8 mouse cellular contexts compared by ENCODE assay signal in the genomic region with DNA sequence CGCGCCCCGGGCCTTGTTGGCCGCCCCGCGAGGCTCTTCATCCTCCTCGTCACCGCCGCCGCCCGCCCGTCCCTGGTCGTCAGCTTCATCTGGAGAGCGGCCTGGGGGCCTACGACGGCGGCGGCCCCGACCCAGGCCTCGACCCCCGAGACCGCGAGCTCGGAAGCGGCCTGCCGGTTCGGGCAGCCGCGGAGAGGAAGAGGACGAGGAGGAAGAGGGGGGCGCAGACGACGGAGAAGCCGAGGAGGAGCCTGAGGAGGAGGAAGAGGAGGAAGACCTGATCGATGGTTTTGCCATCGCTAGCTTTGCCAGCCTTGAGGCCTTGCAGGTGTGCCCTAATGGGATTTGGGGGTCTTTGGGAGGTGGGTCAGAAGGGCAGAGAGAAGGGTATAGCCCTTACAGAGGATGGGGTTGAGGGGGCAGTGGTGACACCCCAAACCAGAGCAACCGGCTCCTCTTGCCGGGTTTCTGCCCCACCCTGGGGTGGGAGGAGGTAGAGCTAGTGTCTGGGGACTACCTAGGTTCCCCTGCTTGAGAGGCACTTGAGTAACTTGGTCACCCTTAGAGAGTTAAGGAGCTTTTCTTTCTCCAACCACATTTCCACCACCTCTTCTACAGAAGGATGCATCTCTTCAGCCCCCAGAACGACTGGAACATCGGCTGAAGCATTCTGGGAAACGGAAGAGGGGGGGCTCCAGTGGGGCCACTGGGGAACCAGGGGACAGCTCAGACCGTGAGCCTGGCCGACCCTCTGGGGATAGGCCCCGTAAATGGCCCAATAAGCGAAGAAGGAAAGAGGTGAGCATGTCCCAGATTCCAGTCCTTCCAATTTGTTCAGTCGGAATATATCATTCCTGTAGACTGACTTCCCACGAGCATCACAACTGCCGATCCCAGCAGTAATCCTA. TPM values are rescaled to one million over a fixed set of nuclear protein-coding genes. Genes with fewer than 3 reads are reported as not detected.
DNase-seq lines count a peak whose midpoint lies in the region; ATAC-seq and TF ChIP-seq lines count a peak whose summit lies in the region.

No protein-coding gene starts in this region.

- peak overlapping the region; percentile 92 for H3K4me2 ChIP-seq in heart, embryonic 11.5 days
- H3K4me2 ChIP-seq in midbrain, embryonic 14.5 days (ENCODE audit: low read length) = peak overlapping the region; percentile 98

- 4% methylated on average over 48 of the region's 48 CpGs for WGBS in heart, embryonic 11.5 days (ENCODE audit: insufficient replicate concordance)
- WGBS in midbrain, embryonic 14.5 days = 5% methylated on average over 48 of the region's 48 CpGs

- peaks cover 22% of the 10 kb centered on the region for H3K4me1 ChIP-seq in bone marrow macrophage, adult 2 months (ENCODE audit: control insufficient read depth, insufficient read depth, low read length)
- peaks cover 17% of the 10 kb centered on the region for H3K4me1 ChIP-seq in heart, embryonic 11.5 days (ENCODE audit: control insufficient read depth, insufficient read depth, low read length)
- peaks cover 25% of the 10 kb centered on the region for H3K4me1 ChIP-seq in midbrain, embryonic 14.5 days (ENCODE audit: control insufficient read depth, insufficient read depth, low read length)

- H3K27me3 ChIP-seq in heart, embryonic 11.5 days (ENCODE audit: control insufficient read depth, insufficient read depth, low read length) = no peaks in the 10 kb centered on the region
- H3K27me3 ChIP-seq in midbrain, embryonic 14.5 days (ENCODE audit: control insufficient read depth, insufficient read depth, low read length) = no peaks in the 10 kb centered on the region

- peak overlapping the region; percentile 89 for H3K9ac ChIP-seq in heart, embryonic 11.5 days (ENCODE audit: low read depth, low read length)
- peak overlapping the region; percentile 94 for H3K9ac ChIP-seq in midbrain, embryonic 14.5 days (replicated peaks; ENCODE audit: low read length)

- TF ChIP-seq POLR2A in bone marrow macrophage, adult 2 months (IDR thresholded peaks at IDR 0.05; ENCODE audit: borderline replicate concordance, low read depth, low read length) = no peak

- H3K9me3 ChIP-seq in heart, embryonic 11.5 days (replicated peaks; ENCODE audit: control insufficient read depth, low read length) = no peaks in the 10 kb centered on the region
- no peaks in the 10 kb centered on the region for H3K9me3 ChIP-seq in midbrain, embryonic 14.5 days (ENCODE audit: control insufficient read depth, low read length)

- peaks cover 33% of the 10 kb centered on the region for H3K36me3 ChIP-seq in heart, embryonic 11.5 days (ENCODE audit: control insufficient read depth, insufficient read depth, low read length)
- peaks cover 66% of the 10 kb centered on the region for H3K36me3 ChIP-seq in midbrain, embryonic 14.5 days (ENCODE audit: control insufficient read depth, insufficient read depth, low read length)

- peak; percentile 29 for DNase-seq in kidney, adult 9 months
- no peak for DNase-seq in kidney, adult 8-10 months
- peak; percentile 32 to 48 for DNase-seq in kidney, postnatal 4 days
- DNase-seq in midbrain, embryonic 14.5 days = peak; percentile 15
- peak; percentile 58 for DNase-seq in thymus, postnatal 25 days
- no peak for DNase-seq in frontal cortex, adult 2 months (ENCODE audit: extremely low spot score in 1 of 2, low spot score in 1 of 2)

- H3K27ac ChIP-seq in bone marrow macrophage, adult 2 months (ENCODE audit: insufficient read depth, low read depth, low read length) = peak overlapping the region; percentile 95
- H3K27ac ChIP-seq in heart, embryonic 11.5 days (ENCODE audit: low read depth, low read length) = peak overlapping the region; percentile 96
- peak overlapping the region; percentile 89 for H3K27ac ChIP-seq in midbrain, embryonic 14.5 days (replicated peaks; ENCODE audit: low read depth, low read length)

- ATAC-seq in heart, embryonic 11.5 days (replicated peaks; ENCODE audit: insufficient number of reproducible peaks, low FRiP score, low TSS enrichment) = no peak
- no peak for ATAC-seq in midbrain, embryonic 14.5 days (ENCODE audit: low FRiP score, low TSS enrichment)

- H3K4me3 ChIP-seq in bone marrow macrophage, adult 2 months (ENCODE audit: insufficient read depth, low read length) = peak overlapping the region; percentile 69
- H3K4me3 ChIP-seq in heart, embryonic 11.5 days (ENCODE audit: low read depth, low read length) = peak overlapping the region; percentile 86
- peak overlapping the region; percentile 94 for H3K4me3 ChIP-seq in midbrain, embryonic 14.5 days (replicated peaks; ENCODE audit: low read depth, low read length)

- TF ChIP-seq CTCF in bone marrow macrophage, adult 2 months (IDR thresholded peaks at IDR 0.05; ENCODE audit: low read depth, low read length) = no peak

RNA-seq across cellular contexts. Expression of a gene that starts 0.6 kb away (rescaled TPM):
- polyA plus RNA-seq in bone marrow macrophage, adult 2 months (2012; ENCODE audit: insufficient read depth, insufficient read length, missing spikeins) = 134 and 147 TPM in 2 replicates
- 9.9 and 11.1 TPM in 2 replicates for polyA plus RNA-seq in heart, embryonic 11.5 days (2014; fragmentation: Nextera tagmentation; extraction: Ambion mirVana)
- polyA plus RNA-seq in midbrain, embryonic 14.5 days (2014; fragmentation: Nextera tagmentation; extraction: Ambion mirVana) = 14.9 and 17.8 TPM in 2 replicates
- polyA plus RNA-seq in frontal cortex, adult 2 months (2012; rRNA removed) = 31.6 and 33.4 TPM in 2 replicates

RNA-seq across cellular contexts. Expression of a gene that starts 20.2 kb away (rescaled TPM):
- 67.4 and 69.0 TPM in 2 replicates for polyA plus RNA-seq in bone marrow macrophage, adult 2 months (2012; ENCODE audit: insufficient read depth, insufficient read length, missing spikeins)
- 39.7 and 41.1 TPM in 2 replicates for polyA plus RNA-seq in heart, embryonic 11.5 days (2014; fragmentation: Nextera tagmentation; extraction: Ambion mirVana)
- 41.8 and 44.3 TPM in 2 replicates for polyA plus RNA-seq in midbrain, embryonic 14.5 days (2014; fragmentation: Nextera tagmentation; extraction: Ambion mirVana)
- polyA plus RNA-seq in frontal cortex, adult 2 months (2012; rRNA removed) = 42.8 and 46.1 TPM in 2 replicates

RNA-seq across cellular contexts. Expression of a gene that starts 30.6 kb away (rescaled TPM):
- polyA plus RNA-seq in bone marrow macrophage, adult 2 months (2012; ENCODE audit: insufficient read depth, insufficient read length, missing spikeins) = 1.4 and 1.7 TPM in 2 replicates
- 5.3 and 5.8 TPM in 2 replicates for polyA plus RNA-seq in heart, embryonic 11.5 days (2014; fragmentation: Nextera tagmentation; extraction: Ambion mirVana)
- polyA plus RNA-seq in midbrain, embryonic 14.5 days (2014; fragmentation: Nextera tagmentation; extraction: Ambion mirVana) = 16.1 and 16.6 TPM in 2 replicates
- polyA plus RNA-seq in frontal cortex, adult 2 months (2012; rRNA removed) = 5.2 and 8.1 TPM in 2 replicates

RNA-seq across cellular contexts. Expression of a gene that starts 32.2 kb away (rescaled TPM):
- polyA plus RNA-seq in bone marrow macrophage, adult 2 months (2012; ENCODE audit: insufficient read depth, insufficient read length, missing spikeins) = 56.4 and 58.1 TPM in 2 replicates
- 36.8 and 46.6 TPM in 2 replicates for polyA plus RNA-seq in heart, embryonic 11.5 days (2014; fragmentation: Nextera tagmentation; extraction: Ambion mirVana)
- polyA plus RNA-seq in midbrain, embryonic 14.5 days (2014; fragmentation: Nextera tagmentation; extraction: Ambion mirVana) = 46.1 and 64.3 TPM in 2 replicates
- 29.6 and 31.3 TPM in 2 replicates for polyA plus RNA-seq in frontal cortex, adult 2 months (2012; rRNA removed)

RNA-seq across cellular contexts. Expression of a gene that starts 39.8 kb away (rescaled TPM):
- 4.7 and 6.2 TPM in 2 replicates for polyA plus RNA-seq in bone marrow macrophage, adult 2 months (2012; ENCODE audit: insufficient read depth, insufficient read length, missing spikeins)
- 9.8 and 12.6 TPM in 2 replicates for polyA plus RNA-seq in heart, embryonic 11.5 days (2014; fragmentation: Nextera tagmentation; extraction: Ambion mirVana)
- 18.8 and 20.8 TPM in 2 replicates for polyA plus RNA-seq in midbrain, embryonic 14.5 days (2014; fragmentation: Nextera tagmentation; extraction: Ambion mirVana)
- polyA plus RNA-seq in frontal cortex, adult 2 months (2012; rRNA removed) = 15.6 and 16.6 TPM in 2 replicates

Comparison
In these comparisons a context has a peak if more than half of its experiments do, and no peak if none do; other contexts are left out.
1. DNase-seq: peak in kidney, adult 9 months (single experiment), kidney, postnatal 4 days (2 of 2), midbrain, embryonic 14.5 days (single experiment) and thymus, postnatal 25 days (single experiment); none in kidney, adult 8-10 months (0 of 2) and frontal cortex, adult 2 months (0 of 2).
2. Peak in every context shown above with its lines, with median percentiles within 50 percentile points of each other: H3K27ac ChIP-seq and H3K4me3 ChIP-seq.